Mouse (Mus musculus) liver (tissue): ENCODE measurements around the gene Pak1.

ENCODE experiments used
- DNase-seq: peaks from one replicate; pipeline ENCODE4 v3.0.0-alpha.2; 2020; ENCODE audit warnings: mixed read lengths

Pak1 gene

DNA sequence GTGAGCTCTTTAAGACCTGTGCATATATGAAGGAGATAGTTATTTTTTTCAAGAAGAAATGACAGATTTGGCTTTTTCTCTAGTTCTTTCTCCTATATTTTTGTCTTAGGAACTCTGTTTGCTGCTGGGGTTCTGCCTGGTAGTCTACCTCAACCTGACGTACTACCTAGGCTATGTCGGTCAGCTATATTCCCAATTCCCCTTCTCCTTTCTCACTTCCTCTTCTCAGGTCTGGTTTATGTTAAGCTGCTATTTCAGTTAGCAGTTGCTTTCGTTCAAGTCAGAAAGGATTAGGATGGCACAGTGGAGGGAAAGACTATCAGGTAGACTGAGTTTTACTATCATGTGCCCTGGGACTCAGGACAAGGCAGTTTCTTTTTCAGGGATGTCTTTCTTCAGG lies 75.2 kb downstream of the Pak1 start:
- no peak for DNase-seq

DNA sequence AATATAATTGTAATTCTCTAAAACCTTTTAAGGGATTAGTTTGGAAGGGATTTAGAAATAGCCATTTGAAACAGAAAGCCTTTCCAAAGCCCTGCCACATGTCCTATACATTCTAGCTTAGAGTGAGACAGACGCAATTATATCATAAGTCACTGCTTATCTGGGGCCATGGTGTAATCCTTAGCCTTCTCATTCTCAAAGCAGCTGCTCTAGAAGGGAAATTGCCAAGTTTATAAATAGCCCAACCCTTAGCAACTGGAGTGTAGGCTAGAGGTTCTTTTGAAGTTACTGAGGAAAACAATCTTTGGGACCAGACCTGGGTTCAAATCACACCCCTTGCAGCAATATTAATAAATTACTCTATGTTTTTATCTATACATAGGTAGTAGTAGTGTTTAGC lies 76.2 kb downstream of the Pak1 start:
- no peak for DNase-seq

DNA sequence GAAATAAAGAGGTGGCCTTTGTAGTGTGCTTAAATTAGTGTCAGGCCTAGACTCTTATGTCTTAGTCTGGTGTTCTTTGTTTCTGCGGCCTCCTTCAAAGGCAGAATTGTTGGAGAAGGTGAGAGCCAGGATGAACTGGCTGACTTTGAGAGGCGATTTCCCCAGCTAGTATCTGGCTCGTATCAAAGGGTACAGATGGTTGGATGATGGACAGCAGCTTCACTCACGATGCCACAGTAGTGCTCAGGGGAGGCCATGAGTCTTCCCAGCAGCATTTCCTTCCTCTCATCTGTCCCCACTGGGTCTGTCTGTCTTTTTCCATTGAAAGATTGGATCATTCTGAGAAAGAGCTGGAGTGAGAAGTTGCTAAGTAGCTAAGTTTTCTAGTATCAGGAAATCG lies 79.5 kb downstream of the Pak1 start:
- DNase-seq, result no peak

DNA sequence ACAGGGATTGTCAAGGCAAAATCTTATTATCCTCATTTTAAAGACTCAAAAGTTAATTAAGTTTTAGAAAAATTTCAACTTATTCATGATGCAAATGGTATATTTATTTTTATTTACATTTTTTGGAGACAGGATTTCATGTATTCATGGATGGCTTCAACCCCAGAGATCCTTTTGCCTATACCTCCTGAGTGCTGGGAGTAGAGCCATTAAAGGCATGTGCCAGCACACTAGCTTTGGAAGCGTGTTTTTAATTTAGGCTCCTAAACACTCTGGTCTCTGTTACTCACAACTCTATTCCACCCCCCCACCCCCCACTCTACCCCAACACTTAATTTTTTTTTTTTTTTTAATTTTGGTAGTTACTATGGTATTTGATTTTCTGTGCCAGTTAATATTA lies 80.4 kb downstream of the Pak1 start:
- DNase-seq, result no peak

DNA sequence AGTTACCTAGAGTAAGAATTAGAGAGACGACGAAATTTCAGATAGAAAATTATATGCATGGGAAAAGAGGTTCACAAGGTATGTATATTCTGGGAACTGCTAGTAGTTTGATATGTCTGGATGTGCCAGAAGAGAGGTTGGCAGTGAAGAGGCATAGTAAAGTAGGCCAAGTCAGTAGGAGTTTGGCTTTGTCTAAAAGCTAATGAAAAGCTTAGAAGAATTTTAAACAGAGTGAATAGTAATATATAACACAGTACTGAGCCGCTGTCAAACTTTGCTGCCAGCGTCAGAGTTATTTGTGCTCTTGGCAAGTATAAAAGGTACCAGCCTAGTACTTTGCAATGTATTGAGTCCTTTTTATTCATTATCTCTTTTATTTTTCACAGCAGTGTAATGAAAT lies 84.1 kb downstream of the Pak1 start:
- DNase-seq, result no peak

DNA sequence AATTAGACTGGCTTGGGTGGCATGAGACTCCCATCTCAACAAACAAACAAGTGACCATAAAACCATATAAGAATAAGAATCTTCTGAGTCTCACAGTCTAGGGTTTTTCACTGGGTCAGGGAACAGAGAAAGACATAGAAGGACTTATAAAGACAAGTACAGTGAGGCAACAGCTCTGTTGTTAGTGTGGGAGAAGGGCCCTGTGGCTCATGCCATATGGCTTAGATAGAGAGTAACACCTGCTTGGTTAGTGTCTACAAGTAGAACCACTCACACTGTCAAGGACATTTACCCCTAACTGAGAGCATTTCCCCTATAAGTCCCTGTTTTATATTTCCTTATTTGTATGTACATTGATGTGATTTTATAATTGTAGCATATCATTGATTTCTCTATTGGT lies 85.0 kb downstream of the Pak1 start:
- no peak for DNase-seq

DNA sequence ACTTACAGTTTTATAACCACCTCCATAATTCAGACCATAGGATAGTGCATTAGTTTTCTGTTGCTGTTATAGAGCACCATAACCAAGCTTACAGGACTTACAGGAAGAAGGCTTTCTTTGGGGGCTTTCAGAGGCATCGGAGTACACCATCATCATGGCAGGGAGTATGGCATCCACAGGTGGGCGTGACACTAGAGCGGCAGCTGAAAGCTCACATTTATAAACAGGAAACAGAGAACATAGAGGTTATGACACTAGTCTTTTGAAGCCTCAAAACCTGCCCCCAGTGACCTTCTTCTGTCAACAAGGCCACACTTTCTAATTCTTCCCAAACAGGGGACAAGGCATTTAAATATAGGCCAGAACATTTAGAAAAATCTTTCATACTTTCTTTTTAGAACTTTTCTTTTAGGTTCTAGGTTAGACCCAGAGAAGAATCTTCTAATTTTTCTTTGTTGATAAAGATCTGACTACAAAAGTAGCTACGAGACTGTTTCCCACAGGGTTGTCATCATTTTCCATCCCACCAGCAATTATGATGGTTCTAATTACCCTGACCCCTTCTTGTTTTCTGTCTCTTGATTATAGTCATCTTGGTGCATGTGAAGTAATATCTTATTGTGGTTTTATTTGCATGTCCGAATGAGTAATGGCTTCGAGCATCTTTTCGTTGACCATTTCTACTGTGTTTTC lies 89.7 kb downstream of the Pak1 start:
- no peak for DNase-seq

DNA sequence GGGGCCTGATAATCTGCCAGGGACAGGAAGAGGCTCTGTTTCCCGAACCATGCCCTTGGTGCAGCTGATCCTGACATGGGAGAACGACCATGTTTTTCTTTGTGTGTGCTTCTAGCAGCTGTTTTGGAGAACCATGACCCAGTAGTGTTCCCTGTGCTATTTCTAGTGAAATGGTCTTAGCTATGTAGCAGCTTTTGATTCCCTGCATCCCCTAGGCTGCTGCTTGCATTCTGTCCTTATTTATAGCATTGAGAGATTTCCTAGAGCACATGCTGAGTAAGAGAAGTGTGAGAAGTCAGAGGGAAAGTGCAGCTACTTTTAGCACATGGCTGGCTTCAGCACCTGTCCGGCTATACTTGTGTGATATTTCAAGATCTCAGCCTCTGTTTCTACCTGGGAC lies 123.3 kb downstream of the Pak1 start:
- no peak for DNase-seq

DNA sequence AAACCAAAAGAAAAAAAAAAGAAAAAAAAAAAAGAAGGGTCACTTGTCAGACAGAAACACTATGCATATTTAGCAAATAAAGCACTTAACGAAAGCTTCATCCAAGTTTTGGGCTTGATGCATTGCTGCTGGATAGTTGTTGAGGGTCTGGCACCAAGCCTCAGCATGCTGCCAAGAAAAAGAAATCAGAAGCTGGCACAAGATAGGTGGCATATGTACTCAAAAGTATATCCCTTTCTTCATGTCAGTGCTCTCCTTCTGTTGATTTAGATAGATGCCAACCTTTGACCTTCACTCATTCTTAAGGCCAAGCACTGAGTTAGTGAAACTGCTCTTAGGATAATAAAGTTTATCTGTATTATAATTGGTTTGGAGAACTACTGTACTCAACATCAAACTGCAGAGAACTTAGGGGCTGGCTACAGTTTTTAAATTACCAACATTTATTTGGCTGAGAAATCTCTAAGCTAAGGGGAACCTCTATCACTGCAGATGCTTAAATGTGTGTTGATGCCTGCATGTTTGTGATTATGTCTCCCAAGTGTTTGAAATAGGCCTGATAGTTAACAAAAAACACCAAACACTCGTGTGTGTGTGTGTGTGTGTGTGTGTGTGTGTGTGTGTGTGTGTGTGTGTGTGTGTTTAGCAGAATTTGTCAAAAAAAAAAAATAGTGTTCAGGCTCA lies 126.6 kb downstream of the Pak1 start:
- DNase-seq, result no peak

DNA sequence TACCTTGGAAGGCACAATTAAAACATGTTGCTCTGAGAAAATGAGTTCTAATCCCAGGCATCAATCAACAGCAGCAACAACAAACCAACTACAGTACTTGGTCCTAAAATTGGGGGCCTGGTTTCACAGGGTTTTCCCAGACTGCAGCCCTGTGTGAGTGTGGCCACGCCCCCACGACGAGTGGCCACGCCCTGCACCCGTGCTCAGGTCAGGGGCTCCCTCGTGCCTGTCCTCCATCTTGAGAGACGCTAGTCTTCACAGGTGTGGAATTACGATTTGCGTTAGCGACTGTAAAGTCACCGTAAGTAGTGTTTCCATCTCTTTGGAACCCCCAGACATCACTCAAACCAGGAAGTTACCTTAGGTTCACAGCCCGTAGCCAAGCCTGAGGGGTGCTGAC lies 131.4 kb downstream of the Pak1 start, which contains the start of gene Gdpd4:
Gene Gdpd4, plus strand, starts transcription at position 214 of the 400 bp plus-strand sequence.
- DNase-seq, result no peak

DNA sequence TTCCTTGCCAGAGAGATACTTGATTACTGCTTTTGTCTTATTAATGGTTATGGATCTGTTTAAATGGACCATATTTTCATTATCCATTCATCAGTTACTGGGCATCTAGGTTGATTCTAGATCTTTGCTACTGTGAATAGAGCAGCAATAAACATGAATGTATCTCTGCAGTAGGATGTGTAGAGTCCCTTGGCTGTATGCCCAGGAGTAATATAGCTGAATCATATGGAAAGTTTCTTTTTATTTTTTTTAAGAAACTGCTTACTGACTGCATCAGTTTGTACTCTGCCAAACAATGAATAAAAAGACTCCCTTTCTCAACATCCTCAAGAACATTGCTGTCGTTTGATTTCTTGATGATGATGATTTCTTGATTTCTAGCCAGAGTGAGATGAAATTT lies 137.5 kb downstream of the Pak1 start:
- DNase-seq, result no peak

DNA sequence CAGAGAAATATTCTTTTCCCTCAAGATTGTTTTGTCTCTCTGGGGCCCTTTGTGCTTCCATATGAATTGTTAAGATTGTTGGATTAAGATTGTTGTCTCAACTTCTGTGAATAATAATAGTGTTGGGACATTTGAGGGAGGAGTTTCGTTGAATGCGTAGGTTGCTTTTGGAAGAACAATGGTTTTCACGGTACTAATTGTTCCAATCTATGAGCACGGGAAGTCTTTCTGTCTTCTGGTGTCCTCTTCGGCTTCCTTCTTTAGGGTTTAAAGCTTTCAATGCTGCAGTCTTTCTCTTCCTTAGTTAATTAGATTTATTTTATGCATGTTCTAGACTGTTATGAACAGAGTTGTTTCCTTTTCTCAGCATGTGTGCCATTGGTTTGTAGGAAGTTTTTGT lies 138.6 kb downstream of the Pak1 start:
- DNase-seq, result no peak

DNA sequence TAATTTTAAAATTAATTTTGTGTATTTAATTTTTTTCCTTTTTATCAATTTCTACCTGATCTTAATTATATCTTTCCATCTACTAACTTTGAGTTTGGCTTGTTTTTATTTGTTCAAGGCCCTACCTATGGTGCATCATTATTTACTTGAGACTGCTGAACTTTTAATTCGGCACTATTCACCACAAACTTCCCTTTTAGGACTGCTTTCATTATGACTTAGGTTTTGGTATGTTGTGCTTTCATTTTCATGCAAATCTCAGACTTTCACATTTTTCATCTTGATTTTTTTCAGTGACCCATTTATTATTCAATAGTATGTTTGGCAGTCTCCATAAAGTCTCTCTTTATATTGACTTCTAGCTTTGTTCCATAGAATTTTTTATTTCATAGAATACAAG lies 156.1 kb downstream of the Pak1 start:
- DNase-seq, result no peak
